Mouse (Mus musculus) cerebellum, adult 18-20 months (tissue): ENCODE measurements at regions not wholly inside any gene's neighbourhood (a gene's known extent, or its start where the extent isn't known, plus 50 kb on each side); places are given as distances from the start of the nearest gene placed in this dataset.

Experiments used
- DNase-seq, 2 experiments: peaks; one replicate each; pipeline ENCODE4 v3.0.0; 2021

- no peak for DNase-seq
Measured at GRCm38 (mm10) chr8:126654353-126654752, 60.6 kb upstream of the Irf2bp2 start.

- DNase-seq = no peak
Measured at GRCm38 (mm10) chr8:126652151-126652550, 58.4 kb upstream of the Irf2bp2 start.

- DNase-seq = no peak
Measured at GRCm38 (mm10) chr8:126650945-126651344, 57.2 kb upstream of the Irf2bp2 start.

GRCm38 (mm10) chr8:126649305-126649704 is 55.5 kb upstream of the Irf2bp2 start:
- DNase-seq = no peak

- DNase-seq = no peak
Measured at GRCm38 (mm10) chr8:126647350-126647749, 53.6 kb upstream of the Irf2bp2 start.

GRCm38 (mm10) chr8:126646604-126647311 is 53.0 kb upstream of the Irf2bp2 start:
- no peak for DNase-seq

GRCm38 (mm10) chr8:126644179-126644578 is 50.4 kb upstream of the Irf2bp2 start:
- no peak for DNase-seq
